Mouse (Mus musculus) lung, postnatal 0 days (tissue): ENCODE results near the gene Gm10912. TPM values are rescaled to one million over a fixed set of nuclear protein-coding genes. Genes with fewer than 3 reads are reported as not detected.

Experiments
- ATAC-seq: fragments of 200-750 bp; cut with Nextera tagmentation; 2 replicates; pipeline ENCODE4 v1.8.0; 2017; ENCODE audit warnings: moderate library complexity
- DNase-seq: peaks from one replicate; pipeline ENCODE4 v3.0.0-alpha.2; 2016; ENCODE audit warnings: low spot score
- H3K27ac ChIP-seq: fragments of 300-500 bp; sonication (generic); 2 replicates; pipeline ENCODE4 v1.5.1; 2014; ENCODE audit warnings: antibody characterized with exemption, mild to moderate bottlenecking, low read length, mixed read lengths
- H3K27me3 ChIP-seq: fragments of 300-500 bp; sonication (generic); replicated peaks from 2 replicates; pipeline ENCODE4 v1.6.1; 2014; ENCODE audit warnings: low read length, mixed read lengths; ENCODE audit not compliant: insufficient read depth
- H3K36me3 ChIP-seq: fragments of 300-500 bp; sonication (generic); 2 replicates; pipeline ENCODE4 v1.6.1; 2014; ENCODE audit warnings: low read length, mixed read lengths; ENCODE audit not compliant: insufficient read depth
- H3K4me1 ChIP-seq: fragments of 300-500 bp; sonication (generic); 2 replicates; pipeline ENCODE4 v1.6.1; 2014; ENCODE audit warnings: antibody characterized with exemption, low read depth, low read length, mixed read lengths; ENCODE audit not compliant: insufficient read depth
- H3K4me2 ChIP-seq: fragments of 300-500 bp; sonication (generic); replicated peaks from 2 replicates; pipeline ENCODE4 v1.6.1; 2014; ENCODE audit warnings: low read depth, mild to moderate bottlenecking, low read length, moderate library complexity, mixed read lengths
- H3K4me3 ChIP-seq: fragments of 300-500 bp; sonication (generic); 2 replicates; pipeline ENCODE4 v1.5.1; 2014; ENCODE audit warnings: low read depth, low read length
- H3K9ac ChIP-seq: fragments of 300-500 bp; sonication (generic); replicated peaks from 2 replicates; pipeline ENCODE4 v1.6.1; 2014; ENCODE audit warnings: low read depth, mild to moderate bottlenecking
- H3K9me3 ChIP-seq: fragments of 300-500 bp; sonication (generic); 2 replicates; pipeline ENCODE4 v1.6.1; 2016; ENCODE audit warnings: low read length, mixed read lengths
- CTCF ChIP-seq: IDR thresholded peaks from 2 replicates; pipeline ENCODE4 v1.5.1; 2016; ENCODE audit warnings: antibody characterized with exemption, mild to moderate bottlenecking
- EP300 ChIP-seq: IDR thresholded peaks from 2 replicates; pipeline ENCODE4 v1.6.1; 2016; ENCODE audit warnings: antibody characterized with exemption, mild to moderate bottlenecking, control low read depth
- WGBS: fragments of 180-500 bp; shearing (Covaris S2); extraction: QIAGEN DNeasy Blood & Tissue Kit; methylation state at CpG from one replicate; pipeline ENCODE4 v1.1.7; 2014; 5-methylcytosine and 5-hydroxymethylcytosine counted together
- polyA plus RNA-seq: library from polyadenylated mRNA; unstranded; fragments of >200 nt; fragmentation: Nextera tagmentation; extraction: Ambion mirVana; gene quantifications from 2 replicates; pipeline ENCODE4 v1.2.1, GENCODE M21; 2015

Gene Gm10912
- polyA plus RNA-seq, 1 experiment from 2014 or later = not detected

DNA sequence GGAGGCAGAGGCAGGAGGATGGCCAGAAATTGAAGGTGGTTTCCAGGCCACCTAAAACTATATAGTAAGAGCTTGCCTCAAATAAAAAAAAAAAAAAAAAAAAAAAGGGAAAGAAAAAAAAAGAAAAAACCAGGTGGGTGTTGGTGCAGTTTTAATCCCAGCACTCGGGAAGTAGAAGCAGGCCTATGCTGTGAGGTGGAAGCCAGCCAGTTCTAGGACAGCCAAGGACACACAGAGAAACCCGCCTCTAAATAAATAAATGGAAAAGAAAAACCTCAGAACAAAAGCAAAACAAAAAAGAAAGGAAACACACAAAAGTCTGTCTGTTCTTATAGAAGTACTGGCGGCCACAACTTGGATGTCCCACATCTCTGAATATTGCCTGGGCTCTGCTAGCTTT, 49.3 kb downstream of the Gm10912 start:
- H3K27ac ChIP-seq = no peak overlapping the region
- H3K4me1 ChIP-seq = no peaks in the 10 kb centered on the region
- no peaks in the 10 kb centered on the region for H3K36me3 ChIP-seq
- TF ChIP-seq EP300 (no peak), CTCF (no peak)
- no peak overlapping the region for H3K4me3 ChIP-seq
- H3K9ac ChIP-seq = no peak overlapping the region
- H3K27me3 ChIP-seq = no peaks in the 10 kb centered on the region
- 87% methylated on average over 3 of the region's 3 CpGs for WGBS
- no peaks in the 10 kb centered on the region for H3K9me3 ChIP-seq
- no peak overlapping the region for H3K4me2 ChIP-seq
- DNase-seq (no peak), ATAC-seq (no peak)

Other genes with a start within 250 kb of the Gm10912 start
- 30.6 and 46.5 TPM in 2 replicates for gene Lmo2, start 107.8 kb upstream of the Gm10912 start, polyA plus RNA-seq
- 38.3 and 40.9 TPM in 2 replicates for gene Fbxo3, start 38.1 kb upstream of the Gm10912 start, polyA plus RNA-seq
- 1.4 and 1.6 TPM in 2 replicates for gene 4931422A03Rik, start 37.5 kb upstream of the Gm10912 start, polyA plus RNA-seq
- gene Gm10799, start 2.7 kb downstream of the Gm10912 start, polyA plus RNA-seq = not detected in 2 replicates
- gene Cd59b, start 4.0 kb downstream of the Gm10912 start, polyA plus RNA-seq = 3.7 and 4.2 TPM in 2 replicates
- 32.4 and 33.2 TPM in 2 replicates for gene Cd59a, start 30.0 kb downstream of the Gm10912 start, polyA plus RNA-seq
- 0.14 TPM in 1 of 2 replicates, not detected in the other for gene A930018P22Rik, start 56.9 kb downstream of the Gm10912 start, polyA plus RNA-seq